Mouse (Mus musculus): ENCODE data around the gene Gad1. TPM values are rescaled to one million over a fixed set of nuclear protein-coding genes. Genes with fewer than 3 reads are reported as not detected.

Gad1 gene
- total RNA-seq, 2 experiments from 2014 or later = 1.1 to 1.6 TPM

DNA sequence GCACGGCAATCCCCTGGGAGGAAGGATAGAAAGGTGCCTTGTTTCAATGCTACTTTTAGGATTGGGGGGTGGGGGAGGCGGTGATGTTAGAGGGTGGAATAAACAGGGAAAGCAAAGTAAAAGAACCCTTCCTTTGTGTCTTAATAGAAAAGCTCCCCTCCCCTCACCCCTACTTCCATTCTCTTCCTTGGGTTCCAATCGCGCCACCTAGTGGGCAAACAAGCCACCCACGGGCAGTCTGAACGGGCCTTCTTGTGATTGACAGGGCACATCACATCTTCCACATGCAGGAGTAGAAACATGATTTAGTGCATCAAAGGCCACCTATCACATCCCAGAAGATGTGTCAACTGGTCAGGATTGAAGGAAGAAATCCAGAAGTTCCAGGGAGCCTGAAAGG is 67.4 kb downstream of the Gad1 start:
- intact Hi-C loops (cut with DNase I) = no loop called here
- no peak for DNase-seq

DNA sequence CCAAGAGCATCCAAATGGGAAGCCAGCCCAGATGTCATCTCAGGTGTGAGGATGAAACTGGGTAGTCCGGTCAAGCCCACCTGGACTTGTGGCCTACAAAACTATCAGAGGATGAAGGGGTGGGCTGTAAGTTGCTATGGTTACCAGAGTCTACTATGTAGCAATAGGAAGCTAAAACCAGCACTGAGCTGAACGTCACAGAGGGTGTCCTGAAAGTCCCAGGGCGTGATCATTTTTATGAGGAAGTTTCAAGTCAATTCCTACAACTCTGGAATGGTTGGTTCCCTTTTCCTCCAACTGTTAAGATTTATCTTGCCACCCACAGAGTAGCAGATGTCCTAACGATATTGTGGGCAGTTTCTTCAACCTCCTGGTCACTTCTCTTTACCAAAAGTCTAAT is 69.4 kb downstream of the Gad1 start:
- intact Hi-C loops (cut with DNase I) = no loop called here
- no peak for DNase-seq

DNA sequence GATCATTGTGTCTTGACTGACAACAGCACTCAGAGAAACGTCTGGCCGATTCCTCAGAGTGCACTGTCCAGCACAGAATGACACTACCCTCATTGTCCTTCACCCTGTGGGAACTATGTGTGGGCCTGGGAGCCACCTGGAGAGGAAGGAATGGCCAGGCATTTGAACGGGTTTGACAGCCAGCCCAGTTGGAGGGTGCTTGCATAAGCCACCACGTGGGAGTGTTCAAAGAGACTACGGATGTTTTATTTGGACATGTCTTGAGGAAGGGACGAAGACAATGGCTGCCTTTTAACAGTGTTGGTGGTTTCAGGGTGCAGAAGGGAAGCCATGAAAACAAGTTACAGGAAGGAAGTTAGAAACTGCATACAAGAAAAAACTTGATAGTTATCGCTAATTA is 72.9 kb downstream of the Gad1 start:
- intact Hi-C loops (cut with DNase I) = no loop called here

DNA sequence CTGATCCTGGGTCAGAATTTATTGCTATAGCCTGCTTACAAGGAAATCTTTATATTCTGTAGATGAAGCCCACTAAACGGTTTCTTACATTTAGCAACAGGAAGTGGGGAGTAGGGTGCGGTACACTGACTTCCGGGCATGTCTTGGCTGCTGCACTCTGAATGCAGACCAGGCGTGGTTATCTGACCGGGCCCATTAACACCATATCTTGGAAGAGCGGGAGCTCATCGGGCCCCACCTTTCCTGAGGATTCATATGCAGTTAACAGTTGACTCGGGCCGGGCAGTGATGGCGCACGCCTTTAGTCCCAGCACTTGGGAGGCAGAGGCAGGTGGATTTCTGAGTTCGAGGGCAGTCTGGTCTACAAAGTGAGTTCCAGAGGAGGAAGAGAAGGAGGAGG is 75.5 kb downstream of the Gad1 start:
- DNase-seq = no peak
- intact Hi-C loops (cut with DNase I) = no loop called here

More for the DNA sequence above, 72.9 kb downstream of the Gad1 start:
- no peak for DNase-seq

DNA sequence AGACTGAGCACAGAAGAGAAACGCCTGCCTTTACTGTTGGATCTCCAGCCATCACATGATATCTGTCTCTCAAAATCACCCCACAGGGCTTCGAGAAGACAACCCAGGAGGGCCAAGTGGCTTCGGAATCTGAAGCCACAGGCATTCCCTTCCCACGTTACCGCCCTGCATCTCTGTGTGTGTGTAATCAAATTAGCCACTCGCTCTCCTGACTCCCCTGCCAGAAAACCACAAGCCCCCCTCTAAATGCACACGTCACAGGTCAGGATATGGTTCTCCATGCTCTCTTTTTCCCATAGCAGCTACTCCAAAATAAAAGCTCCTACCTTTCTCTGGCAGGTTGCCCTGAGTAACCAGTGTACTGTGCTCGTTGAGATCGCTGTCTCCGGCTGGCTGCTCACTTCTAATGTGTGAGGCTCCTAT is 76.5 kb downstream of the Gad1 start:
- intact Hi-C loops (cut with DNase I) = no loop called here
- no peak for DNase-seq

DNA sequence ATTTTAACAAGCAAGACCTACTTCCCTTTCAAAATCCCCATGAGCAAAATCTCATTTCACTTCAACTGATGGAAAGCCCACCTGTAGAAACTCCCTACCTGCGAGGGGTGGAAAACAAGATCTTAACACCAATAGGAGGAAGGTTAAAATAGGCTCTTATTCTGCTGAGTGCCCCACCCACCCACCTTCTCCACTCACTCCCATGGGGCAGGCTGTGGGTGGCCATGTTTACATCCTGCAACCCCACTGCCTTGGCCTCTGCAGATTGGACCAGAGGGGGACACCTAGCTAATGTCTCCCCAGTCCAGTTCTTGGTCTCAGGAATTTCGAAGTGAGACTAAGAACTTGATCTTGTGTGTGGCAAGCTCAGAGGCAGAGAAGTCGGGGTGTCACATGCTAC is 77.0 kb downstream of the Gad1 start:
- intact Hi-C loops (cut with DNase I) = no loop called here
- no peak for DNase-seq

DNA sequence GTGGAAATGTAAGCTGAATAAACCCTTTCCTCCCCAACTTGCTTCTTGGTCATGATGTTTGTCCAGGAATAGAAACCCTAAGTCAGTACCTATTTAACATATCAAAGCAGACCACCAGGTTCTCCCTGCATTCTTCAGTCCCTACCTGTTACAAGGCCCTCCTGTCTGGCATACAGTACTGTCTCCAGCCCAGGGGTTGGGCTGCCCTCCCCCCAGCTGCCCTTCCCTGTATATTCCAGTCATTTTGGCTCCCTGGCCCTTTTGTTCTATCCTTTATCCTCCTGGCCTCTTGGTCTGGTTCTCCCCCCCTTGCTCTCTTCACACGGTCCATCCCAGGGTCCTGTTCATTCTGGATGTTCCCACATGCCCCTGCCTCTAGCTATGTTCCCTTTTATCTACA is 78.4 kb downstream of the Gad1 start:
- intact Hi-C loops (cut with DNase I) = no loop called here
- no peak for DNase-seq

DNA sequence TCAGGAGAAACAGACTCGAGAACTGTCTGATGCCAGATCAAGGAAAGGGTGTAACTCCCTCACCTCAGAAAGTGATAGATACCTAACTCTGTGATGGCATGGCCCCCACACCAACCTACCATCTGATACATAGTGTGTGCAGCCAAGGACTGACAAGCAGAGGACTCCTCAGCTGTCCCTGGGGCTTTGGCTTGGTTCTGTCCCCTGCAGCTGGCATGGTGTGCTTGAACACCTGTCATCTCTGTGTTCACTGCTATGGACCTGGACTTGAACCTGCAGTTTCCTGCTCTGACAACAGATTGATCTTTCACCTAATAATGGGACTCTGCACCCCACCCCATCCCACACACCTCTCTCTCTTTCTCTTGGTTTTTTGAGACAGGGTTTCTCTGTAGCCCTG is 79.5 kb downstream of the Gad1 start:
- intact Hi-C loops (cut with DNase I) = no loop called here
- no peak for DNase-seq

DNA sequence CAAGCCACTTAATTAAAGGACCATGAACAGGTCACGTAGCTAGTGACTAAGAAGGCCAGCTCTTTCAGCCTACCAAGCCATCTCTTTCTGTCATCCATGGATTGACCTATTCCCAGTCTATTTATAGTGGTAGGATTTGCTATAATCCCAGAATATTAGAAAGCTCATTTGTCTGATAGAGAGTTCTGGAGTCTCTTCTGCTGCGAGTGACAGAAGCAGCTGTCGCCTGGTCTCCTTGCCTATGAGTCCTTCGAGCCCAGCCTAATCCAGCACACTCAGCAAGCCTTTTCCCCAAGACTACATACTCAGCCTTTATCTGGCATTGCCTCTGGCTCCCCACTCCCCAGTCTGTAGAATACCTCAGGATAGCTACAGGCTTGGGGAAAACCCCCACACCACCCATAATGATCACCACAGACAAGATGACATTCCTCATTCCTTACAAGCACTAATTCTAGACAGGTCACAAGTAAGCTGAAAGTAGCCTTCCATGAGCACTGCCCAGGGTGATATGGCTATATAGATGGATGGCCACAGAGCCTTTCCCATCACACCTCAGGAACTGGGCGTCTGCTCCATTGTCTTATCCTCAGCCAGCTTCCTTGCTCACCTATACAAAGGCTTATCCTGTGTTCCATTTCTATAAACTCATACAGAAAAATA is 81.3 kb downstream of the Gad1 start:
- no peak for DNase-seq
- intact Hi-C loops (cut with DNase I) = no loop called here

DNA sequence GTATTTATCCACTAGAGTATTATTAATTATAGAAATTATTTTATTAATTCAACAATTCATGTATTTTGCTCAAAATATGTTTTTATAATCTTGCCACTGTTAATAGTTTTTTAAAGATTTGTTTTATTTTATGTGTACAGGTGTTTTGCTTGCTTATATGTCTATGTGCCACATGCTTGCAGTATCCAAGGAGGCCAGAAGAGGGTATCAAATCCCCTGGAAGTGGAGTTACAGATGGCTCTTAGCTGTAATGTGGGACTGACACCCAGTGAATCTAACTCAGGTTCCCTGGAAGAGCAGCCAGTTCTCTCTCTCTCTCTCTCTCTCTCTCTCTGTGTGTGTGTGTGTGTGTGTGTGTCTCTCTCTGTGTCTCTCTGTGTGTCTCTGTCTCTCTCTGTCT is 88.1 kb downstream of the Gad1 start:
- DNase-seq = no peak
- intact Hi-C loops (cut with DNase I) = no loop called here

DNA sequence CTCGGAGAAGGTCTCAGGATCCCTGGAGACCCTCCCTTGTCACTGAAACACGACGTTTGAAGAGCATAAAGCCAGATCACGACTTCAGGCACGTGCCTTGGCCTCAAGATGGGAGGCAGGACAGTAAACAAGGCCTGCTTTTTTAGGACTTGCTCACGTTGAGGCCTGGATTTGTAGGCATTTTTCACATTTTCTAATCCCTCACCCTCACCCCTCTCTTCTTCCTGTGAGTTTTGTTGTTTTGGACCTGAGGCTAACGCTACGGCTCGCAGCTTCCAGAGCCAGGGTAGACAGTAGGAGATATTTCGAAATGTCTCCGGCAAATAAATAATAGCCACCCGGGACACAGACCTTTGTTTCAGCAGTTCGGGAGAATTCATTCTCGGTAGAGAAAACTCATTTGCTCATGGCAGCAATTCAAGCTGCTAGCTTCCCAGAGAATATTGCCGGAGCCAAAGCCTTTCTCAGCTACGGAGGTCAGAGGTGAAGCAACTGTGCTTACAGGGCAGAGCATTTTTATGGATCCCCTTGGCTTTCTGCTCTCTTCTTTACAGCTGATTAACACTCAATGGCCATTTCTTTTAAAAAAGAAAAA is 90.2 kb downstream of the Gad1 start:
- DNase-seq = peak in 1 of 2 experiments; percentile 13
- intact Hi-C loops (cut with DNase I) = no loop called here

DNA sequence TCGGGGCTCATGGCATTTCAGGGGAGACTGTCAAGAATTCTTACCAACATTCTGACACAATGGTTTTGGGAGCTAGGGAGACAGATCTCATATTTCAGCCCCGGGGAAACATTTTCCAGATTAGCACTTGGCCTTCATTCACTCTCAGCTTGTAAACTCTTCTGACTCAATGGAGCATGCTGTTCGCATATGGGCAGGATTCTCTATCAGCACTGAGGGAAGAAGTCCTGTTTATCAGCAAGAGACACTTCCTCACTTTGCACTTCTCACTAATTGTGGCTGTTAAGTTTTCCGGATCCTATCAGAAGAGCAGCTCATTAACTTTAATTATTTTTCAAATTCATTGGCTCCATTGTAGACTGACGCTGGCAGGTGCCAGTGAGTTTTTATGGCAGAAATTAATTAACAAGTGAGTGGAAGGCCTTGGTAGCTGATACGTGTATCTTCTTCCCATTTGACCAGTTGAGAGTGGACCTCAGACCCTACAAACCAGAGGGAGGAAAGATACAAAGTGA is 92.5 kb downstream of the Gad1 start:
- intact Hi-C loops (cut with DNase I) = no loop called here
- no peak for DNase-seq

DNA sequence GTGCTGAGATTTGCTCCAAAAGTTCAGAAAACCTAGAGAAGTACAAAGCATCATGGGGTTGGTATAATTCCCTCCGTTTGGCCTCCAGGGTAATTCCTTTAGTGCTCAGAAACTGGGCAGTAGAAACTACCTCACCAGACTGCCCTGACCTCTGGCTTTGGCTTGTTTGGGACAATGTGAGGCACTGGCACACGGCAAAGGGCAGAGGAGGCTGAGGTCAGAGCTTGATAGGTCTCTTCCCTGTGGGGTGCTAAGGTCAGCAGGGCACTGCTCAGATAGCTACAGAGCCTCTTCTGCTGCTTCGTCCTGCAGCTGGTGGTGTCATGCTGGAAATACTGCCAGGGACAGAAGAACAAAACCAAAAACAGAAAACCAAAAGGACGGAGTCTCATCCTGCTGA is 94.8 kb downstream of the Gad1 start:
- DNase-seq = no peak
- intact Hi-C loops (cut with DNase I) = no loop called here

DNA sequence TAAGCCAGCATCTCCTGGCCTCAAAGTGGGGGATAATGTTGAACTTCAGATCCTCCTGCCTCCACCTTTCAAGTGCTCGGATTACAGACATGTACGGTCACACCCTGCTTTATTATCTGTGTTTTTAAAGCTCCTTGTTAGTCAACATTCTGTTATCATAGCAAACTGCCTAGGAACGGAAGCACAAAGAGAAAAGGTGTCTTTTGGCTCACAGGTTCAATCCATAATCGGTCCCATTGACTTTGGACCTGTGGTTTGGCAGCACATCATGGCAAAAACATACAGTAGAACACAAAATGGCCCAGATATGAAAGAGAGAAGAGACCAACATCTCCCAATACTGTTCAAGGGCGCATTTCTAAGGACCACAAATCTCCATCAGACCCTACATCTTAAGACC is 95.4 kb downstream of the Gad1 start:
- intact Hi-C loops (cut with DNase I) = no loop called here
- DNase-seq = no peak

DNA sequence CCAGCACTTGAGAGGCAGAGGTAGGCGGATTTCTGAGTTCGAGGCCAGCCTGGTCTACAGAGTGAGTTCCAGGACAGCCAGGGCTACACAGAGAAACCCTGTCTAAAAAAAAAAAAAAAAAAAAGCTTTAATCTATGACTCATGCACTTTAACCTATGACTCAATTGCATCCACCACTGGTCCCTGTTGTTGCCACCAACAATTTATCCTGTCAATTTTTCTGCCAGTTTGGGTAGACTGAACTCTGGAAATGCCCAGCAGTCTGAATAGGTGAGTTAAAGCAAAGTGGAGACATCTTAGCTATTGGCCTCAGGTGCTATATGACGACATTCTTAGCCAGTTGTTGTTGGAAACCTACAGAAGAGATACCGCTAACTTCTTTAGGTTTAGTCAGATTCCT is 96.6 kb downstream of the Gad1 start:
- no peak for DNase-seq
- intact Hi-C loops (cut with DNase I) = no loop called here

Other genes starting within 250 kb of the Gad1 start
- not detected for gene Sp5, start 78.1 kb upstream of the Gad1 start, total RNA-seq (2021)
- gene Erich2, start 44.3 kb upstream of the Gad1 start, total RNA-seq (2021) = not detected
- gene Gorasp2, start 108.5 kb downstream of the Gad1 start, total RNA-seq (2021) = 10 to 100 TPM; 67.3 to 72.1 TPM
- under 1 TPM in 1 of 2 experiments, not detected in 1; 0.30 TPM for gene Gm26558, start 109.0 kb downstream of the Gad1 start, total RNA-seq (2021)